Mouse (Mus musculus): Measurements from ENCODE around the gene Bcl11b. TPM values are rescaled to one million over a fixed set of nuclear protein-coding genes. Genes with fewer than 3 reads are reported as not detected.

Gene Bcl11b
- polyA plus RNA-seq, 1 experiment = not detected

GRCm38 (mm10) chr12:107934831-107935437 is 68.5 kb downstream of the Bcl11b start:
- Histone ChIP-seq H3K4me3 (no peak overlapping the region), H3K27me3 (ENCODE audit: control insufficient read depth, insufficient read depth, insufficient read length) (no peaks in the 10 kb centered on the region), H3ac (ENCODE audit: control insufficient read depth, insufficient read length) (no peak overlapping the region), H3K36me3 (ENCODE audit: control insufficient read depth, insufficient read depth) (no peaks in the 10 kb centered on the region), H3K79me2 (ENCODE audit: control insufficient read depth, insufficient read depth) (no peaks in the 10 kb centered on the region), H3K4me2 (ENCODE audit: low read depth) (no peak overlapping the region)
- TF ChIP-seq TCF12 (IDR thresholded peaks at IDR 0.05; ENCODE audit: insufficient read depth, poor library complexity, severe bottlenecking) = no peak
- TF ChIP-seq MYOG (IDR thresholded peaks at IDR 0.05; ENCODE audit: control insufficient read depth in 1 of 3, insufficient read depth in 1 of 3, insufficient read length in 2 of 3, low read depth in 2 of 3) = no peak
- TF ChIP-seq CEBPB (IDR thresholded peaks at IDR 0.05; ENCODE audit: insufficient read depth, poor library complexity, severe bottlenecking) = no peak
- TF ChIP-seq POLR2AphosphoS2 (IDR thresholded peaks at IDR 0.05; ENCODE audit: insufficient read length, low read depth) = no peak
- no peak for TF ChIP-seq POLR2A (IDR thresholded peaks at IDR 0.05; ENCODE audit: insufficient read length, low read depth)
- TF ChIP-seq TCF3 (IDR thresholded peaks at IDR 0.05; ENCODE audit: insufficient read length, low read depth) = no peak
- TF ChIP-seq USF1 (IDR thresholded peaks at IDR 0.05; ENCODE audit: low read depth) = no peak
- TF ChIP-seq SRF (IDR thresholded peaks at IDR 0.05; ENCODE audit: control insufficient read depth, insufficient read length, low read depth) = no peak
- TF ChIP-seq MYOD1 (IDR thresholded peaks at IDR 0.05; ENCODE audit: control insufficient read depth in 1 of 3, insufficient read length in 2 of 3, low read depth in 2 of 3) = no peak
- no peak for TF ChIP-seq MAX (IDR thresholded peaks at IDR 0.05; ENCODE audit: low read depth)
- no peak for TF ChIP-seq E2F4 (IDR thresholded peaks at IDR 0.05; ENCODE audit: insufficient read depth)
- no peak for TF ChIP-seq REST (IDR thresholded peaks at IDR 0.05; ENCODE audit: insufficient read depth, insufficient read length)

GRCm38 (mm10) chr12:107932140-107932539 is 71.3 kb downstream of the Bcl11b start:
- no peak overlapping the region for H3K4me3 ChIP-seq
- no peaks in the 10 kb centered on the region for H3K36me3 ChIP-seq (ENCODE audit: control insufficient read depth, insufficient read depth)
- no peak overlapping the region for H3K4me2 ChIP-seq (ENCODE audit: low read depth)
- no peak overlapping the region for H3ac ChIP-seq (ENCODE audit: control insufficient read depth, insufficient read length)
- H3K79me2 ChIP-seq (ENCODE audit: control insufficient read depth, insufficient read depth) = no peaks in the 10 kb centered on the region
- no peaks in the 10 kb centered on the region for H3K27me3 ChIP-seq (ENCODE audit: control insufficient read depth, insufficient read depth, insufficient read length)
- no peak for TF ChIP-seq MYOG (IDR thresholded peaks at IDR 0.05; ENCODE audit: control insufficient read depth in 1 of 3, insufficient read depth in 1 of 3, insufficient read length in 2 of 3, low read depth in 2 of 3)
- TF ChIP-seq REST (IDR thresholded peaks at IDR 0.05; ENCODE audit: insufficient read depth, insufficient read length) = no peak

- no peaks in the 10 kb centered on the region for H3K27me3 ChIP-seq (ENCODE audit: control insufficient read depth, insufficient read depth, insufficient read length)
- H3K36me3 ChIP-seq (ENCODE audit: control insufficient read depth, insufficient read depth) = no peaks in the 10 kb centered on the region
- TF ChIP-seq TCF12 (IDR thresholded peaks at IDR 0.05; ENCODE audit: insufficient read depth, poor library complexity, severe bottlenecking) (no peak), POLR2A (IDR thresholded peaks at IDR 0.05; ENCODE audit: insufficient read length, low read depth) (no peak), TCF3 (IDR thresholded peaks at IDR 0.05; ENCODE audit: insufficient read length, low read depth) (no peak)
- H3K4me2 ChIP-seq (ENCODE audit: low read depth) = no peak overlapping the region
- H3K79me2 ChIP-seq (ENCODE audit: control insufficient read depth, insufficient read depth) = no peaks in the 10 kb centered on the region
- H3K4me3 ChIP-seq = no peak overlapping the region
- H3ac ChIP-seq (ENCODE audit: control insufficient read depth, insufficient read length) = no peak overlapping the region
Measured at GRCm38 (mm10) chr12:107931476-107931875, 71.9 kb downstream of the Bcl11b start.

GRCm38 (mm10) chr12:107930611-107931350 is 72.6 kb downstream of the Bcl11b start:
- Histone ChIP-seq H3K4me3 (no peak overlapping the region), H3ac (ENCODE audit: control insufficient read depth, insufficient read length) (no peak overlapping the region)

GRCm38 (mm10) chr12:107928905-107929304 is 74.5 kb downstream of the Bcl11b start:
- Histone ChIP-seq H3K27me3 (ENCODE audit: control insufficient read depth, insufficient read depth, insufficient read length) (no peaks in the 10 kb centered on the region), H3K36me3 (ENCODE audit: control insufficient read depth, insufficient read depth) (no peaks in the 10 kb centered on the region), H3ac (ENCODE audit: control insufficient read depth, insufficient read length) (no peak overlapping the region), H3K4me2 (ENCODE audit: low read depth) (no peak overlapping the region), H3K4me3 (no peak overlapping the region), H3K79me2 (ENCODE audit: control insufficient read depth, insufficient read depth) (no peaks in the 10 kb centered on the region)
- TF ChIP-seq POLR2AphosphoS2 (IDR thresholded peaks at IDR 0.05; ENCODE audit: insufficient read length, low read depth) = no peak
- TF ChIP-seq TCF3 (IDR thresholded peaks at IDR 0.05; ENCODE audit: insufficient read length, low read depth) = no peak
- TF ChIP-seq CEBPB (IDR thresholded peaks at IDR 0.05; ENCODE audit: insufficient read depth, poor library complexity, severe bottlenecking) = no peak
- TF ChIP-seq REST (IDR thresholded peaks at IDR 0.05; ENCODE audit: insufficient read depth, insufficient read length) = no peak
- no peak for TF ChIP-seq MAX (IDR thresholded peaks at IDR 0.05; ENCODE audit: low read depth)
- no peak for TF ChIP-seq USF1 (IDR thresholded peaks at IDR 0.05; ENCODE audit: low read depth)
- TF ChIP-seq POLR2A (IDR thresholded peaks at IDR 0.05; ENCODE audit: insufficient read length, low read depth) = no peak
- no peak for TF ChIP-seq E2F4 (IDR thresholded peaks at IDR 0.05; ENCODE audit: insufficient read depth)
- TF ChIP-seq TCF12 (IDR thresholded peaks at IDR 0.05; ENCODE audit: insufficient read depth, poor library complexity, severe bottlenecking) = no peak

More at GRCm38 (mm10) chr12:107930611-107931350, 72.6 kb downstream of the Bcl11b start:
- peak overlapping the region; percentile 52 for H3K4me2 ChIP-seq (ENCODE audit: low read depth)
- H3K27me3 ChIP-seq (ENCODE audit: control insufficient read depth, insufficient read depth, insufficient read length) = no peaks in the 10 kb centered on the region
- H3K36me3 ChIP-seq (ENCODE audit: control insufficient read depth, insufficient read depth) = no peaks in the 10 kb centered on the region
- TF ChIP-seq TCF3 (IDR thresholded peaks at IDR 0.05; ENCODE audit: insufficient read length, low read depth) (no peak), MAX (IDR thresholded peaks at IDR 0.05; ENCODE audit: low read depth) (no peak), POLR2AphosphoS2 (IDR thresholded peaks at IDR 0.05; ENCODE audit: insufficient read length, low read depth) (no peak)
- H3K79me2 ChIP-seq (ENCODE audit: control insufficient read depth, insufficient read depth) = no peaks in the 10 kb centered on the region

Data from myocyte (in vitro differentiated cells).